In genomic region chr13:100581701-100582100, GRCm38 (mm10) we compare ENCODE assay signal across 16 mouse cellular contexts. TPM values are rescaled to one million over a fixed set of nuclear protein-coding genes. Genes with fewer than 3 reads are reported as not detected.
DNase-seq lines count a peak whose midpoint lies in the region; ATAC-seq and TF ChIP-seq lines count a peak whose summit lies in the region.
"Had no signal": no experiment of that assay in that cellular context is flagged by ENCODE, and none has a peak within 500 bp of the region (broad histone marks: within the 10 kb centered on the region; RNA-seq: fewer than 3 reads in every experiment).

No protein-coding gene starts in this region.

- no peak for TF ChIP-seq CTCF in heart, adult 2 months (IDR thresholded peaks at IDR 0.05)
- TF ChIP-seq CTCF in kidney, adult 2 months (conservative IDR thresholded peaks at IDR 0.05; ENCODE audit: insufficient read depth, insufficient read length, low read depth, low read length), result no peak
- no peak for TF ChIP-seq CTCF in cerebellum, adult 2 months (IDR thresholded peaks at IDR 0.05; ENCODE audit: borderline replicate concordance, insufficient read depth, low read depth, low read length)

- intact Hi-C loops in heart, adult 2 months (cut with DNase I), result loop anchor here (5.0 kb wide), 1 partner anchor 89 kb away; the partner anchor contains the start of gene Gtf2h2

- H3K27ac ChIP-seq in heart, adult 2 months, result no peak overlapping the region
- no peak overlapping the region for H3K27ac ChIP-seq in midbrain, embryonic 14.5 days (replicated peaks; ENCODE audit: low read depth, low read length)
- H3K27ac ChIP-seq in midbrain, embryonic 16.5 days (ENCODE audit: low read length), result no peak overlapping the region
- peak overlapping the region; percentile 80 for H3K27ac ChIP-seq in kidney, adult 2 months (ENCODE audit: insufficient read depth, low read depth, low read length)
- peak overlapping the region; percentile 5; the same call in 1 of the 2 replicates for H3K27ac ChIP-seq in stomach, embryonic 16.5 days (ENCODE audit: low read length)
- no peak overlapping the region for H3K27ac ChIP-seq in cerebellum, adult 2 months (ENCODE audit: insufficient read depth, low read length)
- H3K27ac ChIP-seq: embryonic facial prominence, embryonic 12.5 days had no signal

- no peak for TF ChIP-seq POLR2A in heart, adult 2 months (IDR thresholded peaks at IDR 0.05; ENCODE audit: insufficient read depth, low read depth, low read length)
- TF ChIP-seq POLR2A in kidney, adult 2 months (IDR thresholded peaks at IDR 0.05; ENCODE audit: low read depth, low read length), result no peak
- TF ChIP-seq POLR2A in cerebellum, adult 2 months (IDR thresholded peaks at IDR 0.05; ENCODE audit: borderline replicate concordance, insufficient read depth, low read length), result no peak

- no peaks in the 10 kb centered on the region for H3K36me3 ChIP-seq in heart, adult 2 months (ENCODE audit: control insufficient read depth, insufficient read depth, low read length)
- no peaks in the 10 kb centered on the region for H3K36me3 ChIP-seq in midbrain, embryonic 14.5 days (ENCODE audit: control insufficient read depth, insufficient read depth, low read length)
- H3K36me3 ChIP-seq in midbrain, embryonic 16.5 days (ENCODE audit: control insufficient read depth, insufficient read depth, low read length), result no peaks in the 10 kb centered on the region
- no peaks in the 10 kb centered on the region for H3K36me3 ChIP-seq in kidney, adult 2 months (ENCODE audit: control insufficient read depth, insufficient read depth, low read length)
- no peaks in the 10 kb centered on the region for H3K36me3 ChIP-seq in stomach, embryonic 16.5 days (ENCODE audit: control insufficient read depth, insufficient read depth, low read length)
- H3K36me3 ChIP-seq: embryonic facial prominence, embryonic 12.5 days had no signal

- H3K4me3 ChIP-seq in heart, adult 2 months, result no peak overlapping the region
- no peak overlapping the region for H3K4me3 ChIP-seq in midbrain, embryonic 14.5 days (replicated peaks; ENCODE audit: low read depth, low read length)
- H3K4me3 ChIP-seq in midbrain, embryonic 16.5 days (ENCODE audit: low read depth, low read length), result no peak overlapping the region
- H3K4me3 ChIP-seq in kidney, adult 2 months (ENCODE audit: insufficient read depth, low read depth, low read length), result no peak overlapping the region
- no peak overlapping the region for H3K4me3 ChIP-seq in stomach, embryonic 16.5 days (replicated peaks; ENCODE audit: low read length)
- H3K4me3 ChIP-seq in cerebellum, adult 2 months (replicated peaks; ENCODE audit: insufficient read depth, low read depth, low read length), result no peak overlapping the region
- H3K4me3 ChIP-seq: embryonic facial prominence, embryonic 12.5 days had no signal

- no peak overlapping the region for H3K9ac ChIP-seq in heart, adult 2 months (ENCODE audit: low read depth, low read length)
- H3K9ac ChIP-seq in midbrain, embryonic 14.5 days (replicated peaks; ENCODE audit: low read length), result no peak overlapping the region
- H3K9ac ChIP-seq in midbrain, embryonic 16.5 days (ENCODE audit: low read depth, low read length), result no peak overlapping the region
- H3K9ac ChIP-seq in stomach, embryonic 16.5 days (ENCODE audit: low read length), result no peak overlapping the region
- H3K9ac ChIP-seq: embryonic facial prominence, embryonic 12.5 days; lung, embryonic 14.5 days had no signal

- H3K4me2 ChIP-seq in midbrain, embryonic 14.5 days (ENCODE audit: low read length), result no peak overlapping the region
- no peak overlapping the region for H3K4me2 ChIP-seq in midbrain, embryonic 16.5 days (ENCODE audit: low read length)
- H3K4me2 ChIP-seq in stomach, embryonic 16.5 days (ENCODE audit: low read depth, low read length), result no peak overlapping the region
- H3K4me2 ChIP-seq: embryonic facial prominence, embryonic 12.5 days; lung, embryonic 14.5 days; midbrain, embryonic 11.5 days had no signal

- H3K9me3 ChIP-seq in midbrain, embryonic 14.5 days (ENCODE audit: control insufficient read depth, low read length), result no peaks in the 10 kb centered on the region
- H3K9me3 ChIP-seq in midbrain, embryonic 16.5 days (replicated peaks; ENCODE audit: control insufficient read depth, low read length, poor library complexity, severe bottlenecking), result no peaks in the 10 kb centered on the region
- no peaks in the 10 kb centered on the region for H3K9me3 ChIP-seq in stomach, embryonic 16.5 days (replicated peaks; ENCODE audit: control insufficient read depth, low read length)
- H3K9me3 ChIP-seq: embryonic facial prominence, embryonic 12.5 days had no signal

- H3K79me2 ChIP-seq in heart, adult 2 months (replicated peaks; ENCODE audit: control insufficient read depth, insufficient read depth, low read length), result no peaks in the 10 kb centered on the region

- DNase-seq in heart, adult 11 months, result peak; percentile 85
- DNase-seq in heart, adult 2 months, result no peak
- DNase-seq in midbrain, embryonic 14.5 days, result peak; percentile 6
- DNase-seq in kidney, adult 2 months, result peak; percentile 84
- DNase-seq in cerebellum, adult 2 months, result no peak
- no peak for DNase-seq in ovary, postnatal 14 days (ENCODE audit: low spot score)
- DNase-seq: cerebellum, postnatal 25 days; gastrocnemius, postnatal 14 days; layer of hippocampus, postnatal 36 days; lung, embryonic 14.5 days; right cerebral cortex, adult 18-20 months had no signal

- no peak for TF ChIP-seq EP300 in heart, adult 2 months (IDR thresholded peaks at IDR 0.05; ENCODE audit: insufficient read depth, low read depth, low read length)

- no peak for ATAC-seq in midbrain, embryonic 14.5 days (ENCODE audit: low FRiP score, low TSS enrichment)
- ATAC-seq in midbrain, embryonic 16.5 days, result no peak
- no peak; the same call in 1 of the 2 replicates for ATAC-seq in stomach, embryonic 16.5 days (ENCODE audit: insufficient read depth, low FRiP score)
- ATAC-seq: forebrain, embryonic 14.5 days had no signal

- no peaks in the 10 kb centered on the region for H3K4me1 ChIP-seq in heart, adult 2 months (ENCODE audit: control insufficient read depth, insufficient read depth, low read length)
- H3K4me1 ChIP-seq in midbrain, embryonic 14.5 days (ENCODE audit: control insufficient read depth, insufficient read depth, low read length), result no peaks in the 10 kb centered on the region
- H3K4me1 ChIP-seq in midbrain, embryonic 16.5 days (ENCODE audit: control insufficient read depth, insufficient read depth, low read length), result no peaks in the 10 kb centered on the region
- H3K4me1 ChIP-seq in kidney, adult 2 months (ENCODE audit: control insufficient read depth, insufficient read depth, low read length), result peaks cover 11% of the 10 kb centered on the region; the same call in 1 of the 2 replicates
- 0 out of 2 replicates have a peak, but pooled peaks cover 7% of the 10 kb centered on the region for H3K4me1 ChIP-seq in stomach, embryonic 16.5 days (ENCODE audit: control insufficient read depth, insufficient read depth, low read length)
- no peaks in the 10 kb centered on the region for H3K4me1 ChIP-seq in cerebellum, adult 2 months (ENCODE audit: control insufficient read depth, insufficient read depth, low read length)

- WGBS in heart, adult 2 months, result 18% methylated on average over 3 of the region's 3 CpGs
- WGBS in midbrain, embryonic 14.5 days, result 31% methylated on average over 3 of the region's 3 CpGs
- 22% methylated on average over 3 of the region's 3 CpGs for WGBS in midbrain, embryonic 16.5 days
- WGBS in kidney, adult 2 months, result 13% methylated on average over 3 of the region's 3 CpGs
- 19% methylated on average over 3 of the region's 3 CpGs for WGBS in stomach, embryonic 16.5 days
- 34% methylated on average over 3 of the region's 3 CpGs for WGBS in cerebellum, adult 2 months

- no peaks in the 10 kb centered on the region for H3K27me3 ChIP-seq in heart, adult 2 months (ENCODE audit: control insufficient read depth, insufficient read depth, low read length)
- no peaks in the 10 kb centered on the region for H3K27me3 ChIP-seq in midbrain, embryonic 14.5 days (ENCODE audit: control insufficient read depth, insufficient read depth, low read length)
- no peaks in the 10 kb centered on the region for H3K27me3 ChIP-seq in midbrain, embryonic 16.5 days (ENCODE audit: control insufficient read depth, insufficient read depth, low read depth, low read length)
- no peaks in the 10 kb centered on the region for H3K27me3 ChIP-seq in kidney, adult 2 months (replicated peaks; ENCODE audit: control insufficient read depth, insufficient read depth, low read length)
- H3K27me3 ChIP-seq in stomach, embryonic 16.5 days (ENCODE audit: control insufficient read depth, insufficient read depth, low read length), result no peaks in the 10 kb centered on the region
- H3K27me3 ChIP-seq in cerebellum, adult 2 months (ENCODE audit: control insufficient read depth, insufficient read depth, low read length), result no peaks in the 10 kb centered on the region
- H3K27me3 ChIP-seq: embryonic facial prominence, embryonic 12.5 days had no signal

RNA-seq across cellular contexts. Expression of gene Ocln, which starts 29.2 kb away (rescaled TPM):
- total RNA-seq in heart, adult 2 months (2021), result under 1 TPM; 0.43 to 0.76 TPM
- polyA plus RNA-seq in heart, adult 2 months (2012; rRNA removed), result 0.37 and 0.82 TPM in 2 replicates
- polyA plus RNA-seq in midbrain, embryonic 14.5 days (2014; fragmentation: Nextera tagmentation; extraction: Ambion mirVana), result 4.3 and 7.4 TPM in 2 replicates
- polyA plus RNA-seq in midbrain, embryonic 16.5 days (2015; fragmentation: Nextera tagmentation; extraction: Ambion mirVana), result 9.4 and 9.9 TPM in 2 replicates
- 10.5 and 11.0 TPM in 2 replicates for polyA plus RNA-seq in kidney, adult 2 months (2012; rRNA removed)
- polyA plus RNA-seq in stomach, embryonic 16.5 days (2015; fragmentation: Nextera tagmentation; extraction: Ambion mirVana), result 65.9 and 76.9 TPM in 2 replicates
- 14.8 and 16.0 TPM in 2 replicates for polyA plus RNA-seq in cerebellum, adult 2 months (2012; rRNA removed)

RNA-seq across cellular contexts. Expression of gene Marveld2, which starts 35.1 kb away (rescaled TPM):
- under 1 TPM; 0.27 to 0.34 TPM for total RNA-seq in heart, adult 2 months (2021)
- 0.50 and 0.66 TPM in 2 replicates for polyA plus RNA-seq in heart, adult 2 months (2012; rRNA removed)
- polyA plus RNA-seq in midbrain, embryonic 14.5 days (2014; fragmentation: Nextera tagmentation; extraction: Ambion mirVana), result 1.9 and 2.7 TPM in 2 replicates
- 2.7 and 3.3 TPM in 2 replicates for polyA plus RNA-seq in midbrain, embryonic 16.5 days (2015; fragmentation: Nextera tagmentation; extraction: Ambion mirVana)
- polyA plus RNA-seq in kidney, adult 2 months (2012; rRNA removed), result 11.5 and 13.0 TPM in 2 replicates
- polyA plus RNA-seq in stomach, embryonic 16.5 days (2015; fragmentation: Nextera tagmentation; extraction: Ambion mirVana), result 19.0 and 21.6 TPM in 2 replicates
- 13.5 and 16.4 TPM in 2 replicates for polyA plus RNA-seq in cerebellum, adult 2 months (2012; rRNA removed)

Comparison
In these comparisons a context has a peak if more than half of its experiments do, and no peak if none do; other contexts are left out.
1. DNase-seq: peak in heart, adult 11 months (single experiment), midbrain, embryonic 14.5 days (single experiment) and kidney, adult 2 months (single experiment); none in heart, adult 2 months (0 of 2), cerebellum, adult 2 months (0 of 2) and ovary, postnatal 14 days (single experiment).
2. H3K27ac ChIP-seq: peak in kidney, adult 2 months (single experiment) and stomach, embryonic 16.5 days (single experiment); none in heart, adult 2 months (single experiment), midbrain, embryonic 14.5 days (single experiment), midbrain, embryonic 16.5 days (single experiment) and cerebellum, adult 2 months (single experiment).